Mouse (Mus musculus): ENCODE data around the gene Cks2.

Gene Cks2

GRCm38 (mm10) chr13:51679332-51679731 is 34.3 kb downstream of the Cks2 start:
- DNase-seq (ENCODE audit: extremely low spot score, low spot score), result no peak

DNA sequence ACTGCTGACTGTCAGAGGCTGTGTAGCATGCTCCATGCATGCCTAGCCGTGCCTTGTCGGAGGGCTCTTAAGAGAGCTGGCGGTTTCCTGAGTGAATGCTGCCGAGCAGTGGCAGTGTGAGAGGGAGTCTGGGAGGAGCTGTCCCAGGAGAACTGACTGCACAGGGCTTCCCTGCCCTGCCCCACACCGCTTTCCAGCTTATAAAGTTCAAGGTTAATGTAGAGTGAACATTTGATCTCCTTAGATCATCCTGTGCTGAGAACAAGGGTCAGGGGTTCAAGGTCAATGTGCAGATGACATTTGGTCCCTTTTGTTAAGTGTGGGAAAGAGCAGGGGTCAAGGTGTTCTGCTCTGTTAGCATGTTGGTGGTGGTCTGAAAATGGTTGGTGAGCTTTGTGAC is 36.0 kb downstream of the Cks2 start:
- DNase-seq (ENCODE audit: extremely low spot score, low spot score), result no peak

GRCm38 (mm10) chr13:51681634-51682033 is 36.6 kb downstream of the Cks2 start:
- no peak for DNase-seq (ENCODE audit: extremely low spot score, low spot score)

GRCm38 (mm10) chr13:51685290-51685966 is 40.4 kb downstream of the Cks2 start:
- DNase-seq (ENCODE audit: extremely low spot score, low spot score), result no peak

- no peak for DNase-seq (ENCODE audit: extremely low spot score, low spot score)
Observed at GRCm38 (mm10) chr13:51686966-51687365, 41.9 kb downstream of the Cks2 start.

GRCm38 (mm10) chr13:51688688-51689087 is 43.7 kb downstream of the Cks2 start:
- DNase-seq (ENCODE audit: extremely low spot score, low spot score), result no peak

DNA sequence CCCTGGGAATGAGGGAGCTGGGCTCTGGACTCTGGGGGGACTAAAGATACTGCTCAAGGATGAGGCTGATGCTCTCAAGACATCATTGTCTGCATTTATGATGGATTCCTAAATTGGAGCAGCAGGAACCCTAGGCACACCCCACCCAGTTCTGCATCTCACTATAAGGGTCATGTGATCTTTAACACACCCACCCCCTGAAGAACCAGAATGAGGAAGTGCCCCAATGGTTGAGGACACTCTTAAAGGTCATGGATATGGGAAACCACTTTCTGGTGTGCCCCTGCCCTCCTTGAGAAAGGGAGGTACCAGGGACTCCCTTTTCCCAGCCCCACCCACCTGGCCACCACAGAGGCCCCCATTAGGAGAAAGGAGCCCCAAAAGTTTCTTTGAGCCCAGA is 51.4 kb downstream of the Cks2 start:
- no peak for DNase-seq (ENCODE audit: extremely low spot score, low spot score)

DNA sequence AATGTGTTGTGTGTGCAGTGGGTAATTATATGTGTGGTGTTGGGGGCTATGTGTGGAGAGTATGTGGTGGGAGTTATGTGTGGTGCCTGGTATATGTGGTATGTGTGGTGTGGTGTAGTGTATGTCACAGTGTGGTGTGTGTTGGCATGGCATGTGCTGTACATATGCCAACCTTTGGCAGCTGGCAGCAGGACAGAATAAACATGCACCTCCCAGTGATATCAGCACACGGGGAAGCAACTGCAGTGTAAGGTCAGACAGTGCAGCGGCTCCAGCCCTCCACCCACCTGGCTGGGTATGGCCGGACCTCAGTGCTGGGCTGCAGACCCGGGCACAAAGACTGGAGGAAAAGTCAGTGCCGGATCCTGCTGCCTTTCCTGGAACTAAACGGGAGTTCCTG is 52.4 kb downstream of the Cks2 start:
- no peak for DNase-seq (ENCODE audit: extremely low spot score, low spot score)

- DNase-seq (ENCODE audit: extremely low spot score, low spot score), result no peak
Observed at GRCm38 (mm10) chr13:51697897-51698296, 52.9 kb downstream of the Cks2 start.

DNA sequence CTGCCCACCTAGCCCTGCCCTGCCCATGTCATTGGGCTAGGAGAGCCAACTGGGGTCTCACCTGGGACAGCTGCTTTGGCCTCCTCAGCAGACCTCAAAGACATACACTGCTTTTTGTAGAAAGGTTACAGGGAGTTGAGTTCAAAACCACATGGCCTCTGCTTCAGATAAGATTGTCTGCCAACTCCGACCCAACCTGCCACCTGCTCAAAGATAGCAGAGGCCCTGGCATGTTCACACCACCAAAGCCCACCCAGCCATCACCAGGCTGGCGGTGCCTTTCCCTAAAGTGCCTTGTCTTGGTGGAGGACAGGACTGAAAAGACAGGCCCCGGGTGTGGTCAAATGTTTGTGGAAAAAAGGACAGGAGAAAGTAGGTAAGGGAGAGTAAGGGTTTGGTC is 53.3 kb downstream of the Cks2 start:
- DNase-seq (ENCODE audit: extremely low spot score, low spot score), result no peak

All from neural tube, embryonic 10.5 days (tissue).